Mouse (Mus musculus) intestine, postnatal 0 days (tissue): ENCODE measurements around the gene Wbp1l. TPM values are rescaled to one million over a fixed set of nuclear protein-coding genes. Genes with fewer than 3 reads are reported as not detected.

Source experiments
- ATAC-seq: fragments of 200-750 bp; cut with Nextera tagmentation; 2 replicates; pipeline ENCODE4 v1.8.0; 2017; ENCODE audit warnings: mild to moderate bottlenecking, moderate TSS enrichment, moderate library complexity
- H3K27ac ChIP-seq: fragments of 300-500 bp; sonication (generic); 2 replicates; pipeline ENCODE4 v1.5.1; 2014; ENCODE audit warnings: mild to moderate bottlenecking, low read depth, low read length, moderate library complexity
- H3K27me3 ChIP-seq: fragments of 300-500 bp; sonication (generic); replicated peaks from 2 replicates; pipeline ENCODE4 v1.6.1; 2014; ENCODE audit warnings: low read length, mixed read lengths; ENCODE audit not compliant: control insufficient read depth, insufficient read depth
- H3K36me3 ChIP-seq: fragments of 300-500 bp; sonication (generic); 2 replicates; pipeline ENCODE4 v1.6.1; 2014; ENCODE audit warnings: mild to moderate bottlenecking, moderate library complexity; ENCODE audit not compliant: control insufficient read depth, insufficient read depth
- H3K4me1 ChIP-seq: fragments of 300-500 bp; sonication (generic); replicated peaks from 2 replicates; pipeline ENCODE4 v1.6.1; 2014; ENCODE audit warnings: antibody characterized with exemption, low read length, mixed read lengths; ENCODE audit not compliant: control insufficient read depth, insufficient read depth
- H3K4me2 ChIP-seq: fragments of 300-500 bp; sonication (generic); replicated peaks from 2 replicates; pipeline ENCODE4 v1.6.1; 2014; ENCODE audit warnings: low read depth, mild to moderate bottlenecking, moderate library complexity
- H3K4me3 ChIP-seq: fragments of 300-500 bp; sonication (generic); 2 replicates; pipeline ENCODE4 v1.5.1; 2014; ENCODE audit warnings: low read depth, low read length
- H3K9ac ChIP-seq: fragments of 300-500 bp; sonication (generic); 2 replicates; pipeline ENCODE4 v1.6.1; 2014; ENCODE audit warnings: mild to moderate bottlenecking, low read depth, low read length
- H3K9me3 ChIP-seq: fragments of 300-500 bp; sonication (generic); 2 replicates; pipeline ENCODE4 v1.6.1; 2016; ENCODE audit warnings: mixed run types; ENCODE audit not compliant: control insufficient read depth
- CTCF ChIP-seq: sonication (generic); IDR thresholded peaks from 2 replicates; pipeline ENCODE4 v1.5.1; 2016; ENCODE audit warnings: low read depth, mild to moderate bottlenecking, control low read depth, antibody characterized with exemption, moderate library complexity
- WGBS: fragments of 180-500 bp; shearing (Covaris S2); extraction: QIAGEN DNeasy Blood & Tissue Kit; methylation state at CpG from one replicate; pipeline ENCODE4 v1.1.7; 2014; 5-methylcytosine and 5-hydroxymethylcytosine counted together
- polyA plus RNA-seq: library from polyadenylated mRNA; unstranded; fragments of >200 nt; fragmentation: Nextera tagmentation; extraction: Ambion mirVana; gene quantifications from 2 replicates; pipeline ENCODE4 v1.2.1, GENCODE M21; 2015

Gene Wbp1l
- polyA plus RNA-seq, 1 experiment from 2014 or later = 33.1 TPM

- no peaks in the 10 kb centered on the region for H3K4me1 ChIP-seq
- no peak for ATAC-seq
- no peak overlapping the region for H3K9ac ChIP-seq
- 89% methylated on average over 6 of the region's 6 CpGs for WGBS
- TF ChIP-seq CTCF = no peak
- H3K27me3 ChIP-seq = no peaks in the 10 kb centered on the region
- no peak overlapping the region for H3K27ac ChIP-seq
- H3K4me3 ChIP-seq = no peak overlapping the region
- no peaks in the 10 kb centered on the region for H3K9me3 ChIP-seq
- no peak overlapping the region for H3K4me2 ChIP-seq
- H3K36me3 ChIP-seq = peaks cover 10% of the 10 kb centered on the region; the same call in 1 of the 2 replicates
Observed at GRCm38 (mm10) chr19:46619518-46619917, 20.6 kb downstream of the Wbp1l start.

GRCm38 (mm10) chr19:46620016-46620808 lies 21.3 kb downstream of the Wbp1l start:
- H3K27me3 ChIP-seq = no peaks in the 10 kb centered on the region
- WGBS = 68% methylated on average over 14 of the region's 14 CpGs
- no peaks in the 10 kb centered on the region for H3K4me1 ChIP-seq
- no peaks in the 10 kb centered on the region for H3K9me3 ChIP-seq
- ATAC-seq = no peak
- no peak overlapping the region; the same call in 1 of the 2 replicates for H3K9ac ChIP-seq
- no peak overlapping the region for H3K4me3 ChIP-seq
- no peak overlapping the region for H3K4me2 ChIP-seq
- no peak for TF ChIP-seq CTCF
- H3K36me3 ChIP-seq = peaks cover 4% of the 10 kb centered on the region; the same call in 1 of the 2 replicates
- H3K27ac ChIP-seq = no peak overlapping the region

GRCm38 (mm10) chr19:46621236-46622183 lies 22.6 kb downstream of the Wbp1l start:
- no peak overlapping the region for H3K4me3 ChIP-seq
- no peaks in the 10 kb centered on the region for H3K9me3 ChIP-seq
- 75% methylated on average over 19 of the region's 19 CpGs for WGBS
- H3K36me3 ChIP-seq = no peaks in the 10 kb centered on the region; the same call in 1 of the 2 replicates
- no peak for TF ChIP-seq CTCF
- no peaks in the 10 kb centered on the region for H3K27me3 ChIP-seq
- ATAC-seq = no peak
- H3K4me2 ChIP-seq = no peak overlapping the region
- H3K4me1 ChIP-seq = no peaks in the 10 kb centered on the region
- H3K27ac ChIP-seq = no peak overlapping the region
- no peak overlapping the region for H3K9ac ChIP-seq

DNA sequence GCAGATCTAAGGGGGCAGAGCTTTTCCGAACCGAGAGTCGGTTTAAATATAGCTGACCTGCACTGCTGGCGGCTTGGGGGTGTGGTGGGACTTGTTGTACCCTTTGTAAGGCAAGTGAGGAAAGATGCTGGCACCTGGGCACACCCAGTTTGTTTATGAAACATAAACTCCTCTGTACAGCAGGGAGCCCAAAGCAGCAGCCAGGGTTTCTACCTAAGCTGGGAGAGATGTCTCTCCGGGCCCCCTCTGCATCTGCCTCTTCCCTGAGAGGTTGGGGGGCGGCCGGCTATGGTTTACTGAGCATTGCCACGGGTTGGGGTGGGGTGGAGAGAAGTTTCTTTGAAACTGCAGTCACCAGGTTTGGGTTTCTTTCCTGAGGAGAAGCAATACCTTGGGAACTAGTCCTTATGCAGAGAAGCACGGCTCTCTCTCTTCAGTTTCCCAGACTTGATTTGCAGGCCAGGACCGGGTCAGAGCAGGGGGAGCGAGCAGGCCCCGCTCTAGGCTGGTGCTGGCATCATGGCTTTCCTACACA lies 23.8 kb downstream of the Wbp1l start:
- WGBS = 40% methylated on average over 12 of the region's 12 CpGs
- H3K27ac ChIP-seq = peak overlapping the region; percentile 28
- no peaks in the 10 kb centered on the region for H3K4me1 ChIP-seq
- no peaks in the 10 kb centered on the region for H3K9me3 ChIP-seq
- no peak for TF ChIP-seq CTCF
- no peak overlapping the region for H3K9ac ChIP-seq
- peak overlapping the region; percentile 37; the same call in 1 of the 2 replicates for H3K4me2 ChIP-seq
- H3K4me3 ChIP-seq = no peak overlapping the region
- no peaks in the 10 kb centered on the region for H3K27me3 ChIP-seq
- no peaks in the 10 kb centered on the region; the same call in 1 of the 2 replicates for H3K36me3 ChIP-seq
- no peak for ATAC-seq

GRCm38 (mm10) chr19:46623194-46623667 lies 24.3 kb downstream of the Wbp1l start:
- TF ChIP-seq CTCF = no peak
- peak overlapping the region; percentile 40 for H3K9ac ChIP-seq
- WGBS = 18% methylated on average over 16 of the region's 16 CpGs
- H3K4me3 ChIP-seq = peak overlapping the region; percentile 30
- no peaks in the 10 kb centered on the region for H3K9me3 ChIP-seq
- H3K4me2 ChIP-seq = peak overlapping the region; percentile 58
- no peaks in the 10 kb centered on the region for H3K4me1 ChIP-seq
- H3K36me3 ChIP-seq = no peaks in the 10 kb centered on the region; the same call in 1 of the 2 replicates
- ATAC-seq = peak; percentile 14; the same call in 1 of the 2 replicates
- no peaks in the 10 kb centered on the region for H3K27me3 ChIP-seq
- peak overlapping the region; percentile 21 for H3K27ac ChIP-seq
